Mouse (Mus musculus) retina, embryonic 14.5 days (tissue): Measurements from ENCODE around the gene Prlhr.

Experiments used
- DNase-seq: peaks from one replicate; pipeline ENCODE4 v3.0.0-alpha.2; 2015; ENCODE audit warnings: low spot score

The Prlhr gene

GRCm38 (mm10) chr19:60468254-60468762 is at the start of gene Prlhr:
TSS of gene Prlhr (minus strand) at chr19:60468304.
- peak; percentile 49 for DNase-seq

GRCm38 (mm10) chr19:60515064-60515463 is 47.0 kb upstream of the Prlhr start:
- no peak for DNase-seq

- DNase-seq, result no peak
Observed at GRCm38 (mm10) chr19:60513431-60513830, 45.3 kb upstream of the Prlhr start.

- DNase-seq, result no peak
Observed at GRCm38 (mm10) chr19:60500209-60500608, 32.1 kb upstream of the Prlhr start.

GRCm38 (mm10) chr19:60497171-60497570 is 29.1 kb upstream of the Prlhr start:
- DNase-seq, result no peak

- DNase-seq, result no peak
Observed at GRCm38 (mm10) chr19:60495772-60496171, 27.7 kb upstream of the Prlhr start.

GRCm38 (mm10) chr19:60489566-60489965 is 21.5 kb upstream of the Prlhr start:
- DNase-seq, result no peak

- DNase-seq, result no peak
Observed at GRCm38 (mm10) chr19:60485261-60485660, 17.2 kb upstream of the Prlhr start.

GRCm38 (mm10) chr19:60478859-60479258 is 10.8 kb upstream of the Prlhr start:
- DNase-seq, result no peak

- no peak for DNase-seq
Observed at GRCm38 (mm10) chr19:60477788-60478187, 9.7 kb upstream of the Prlhr start.

GRCm38 (mm10) chr19:60468846-60469245 is 742 bp upstream of the Prlhr start:
- peak; percentile 75 for DNase-seq

GRCm38 (mm10) chr19:60467588-60468007 is 506 bp downstream of the Prlhr start:
- DNase-seq, result no peak

GRCm38 (mm10) chr19:60466953-60467570 is 1.0 kb downstream of the Prlhr start:
- peak; percentile 86 for DNase-seq

- DNase-seq, result no peak
Observed at GRCm38 (mm10) chr19:60465726-60466125, 2.4 kb downstream of the Prlhr start.

- no peak for DNase-seq
Observed at GRCm38 (mm10) chr19:60463896-60464295, 4.2 kb downstream of the Prlhr start.

- no peak for DNase-seq
Observed at GRCm38 (mm10) chr19:60463440-60463839, 4.7 kb downstream of the Prlhr start.

GRCm38 (mm10) chr19:60461476-60461875 is 6.6 kb downstream of the Prlhr start:
- no peak for DNase-seq

- no peak for DNase-seq
Observed at GRCm38 (mm10) chr19:60459680-60460079, 8.4 kb downstream of the Prlhr start.

- no peak for DNase-seq
Observed at GRCm38 (mm10) chr19:60459071-60459470, 9.0 kb downstream of the Prlhr start.

GRCm38 (mm10) chr19:60455791-60456190 is 12.3 kb downstream of the Prlhr start:
- no peak for DNase-seq

- no peak for DNase-seq
Observed at GRCm38 (mm10) chr19:60440531-60440930, 27.6 kb downstream of the Prlhr start.

GRCm38 (mm10) chr19:60440083-60440482 is 28.0 kb downstream of the Prlhr start:
- DNase-seq, result no peak

- DNase-seq, result peak; percentile 71
Observed at GRCm38 (mm10) chr19:60437566-60438241, 30.4 kb downstream of the Prlhr start.
